Mouse (Mus musculus) left cerebral cortex, postnatal 36 days (tissue): ENCODE results near the gene Sik3. TPM values are rescaled to one million over a fixed set of nuclear protein-coding genes. Genes with fewer than 3 reads are reported as not detected.

Experiments
- DNase-seq, 2 experiments: peaks; one replicate each; pipeline ENCODE4 v3.0.0; 2021 to 2022; ENCODE audit warnings: low spot score in 2 of 2, mixed read lengths in 1 of 2
- intact Hi-C: fragments of 180-260 bp; cut with DNase I; formaldehyde crosslinking; loops from one replicate; pipeline ENCODE4 v1.15.1; 2025
- total RNA-seq, 2 experiments: library from RNA; stranded (reverse); gene quantifications; 2 replicates each; pipeline ENCODE4 v1.2.3; 2021

The Sik3 gene
- total RNA-seq, 2 experiments from 2014 or later: 119 to 130 TPM

GRCm38 (mm10) chr9:46046724-46047517 is 34.3 kb downstream of the Sik3 start:
- DNase-seq: no peak
- intact Hi-C loops: no loop called here

DNA sequence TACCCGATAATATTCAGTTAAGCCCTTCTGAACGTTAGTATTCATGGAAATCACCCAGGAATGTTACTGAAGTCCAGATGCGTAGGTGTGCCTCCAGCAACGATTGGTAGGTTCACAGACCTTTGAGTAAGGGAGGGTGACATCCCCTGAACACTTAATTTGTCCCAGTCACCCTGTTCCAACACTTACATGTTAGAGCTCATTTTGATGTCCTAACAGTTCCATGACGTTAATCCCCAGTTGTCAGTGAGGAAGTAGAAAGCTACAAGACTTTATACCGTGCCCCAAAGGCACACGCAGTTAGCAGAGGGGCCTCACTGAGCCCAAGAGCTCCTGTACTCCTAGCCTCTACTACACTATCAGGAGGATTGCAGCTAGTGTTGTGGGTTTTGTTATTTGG is 36.9 kb downstream of the Sik3 start:
- intact Hi-C loops: no loop called here
- DNase-seq: no peak

DNA sequence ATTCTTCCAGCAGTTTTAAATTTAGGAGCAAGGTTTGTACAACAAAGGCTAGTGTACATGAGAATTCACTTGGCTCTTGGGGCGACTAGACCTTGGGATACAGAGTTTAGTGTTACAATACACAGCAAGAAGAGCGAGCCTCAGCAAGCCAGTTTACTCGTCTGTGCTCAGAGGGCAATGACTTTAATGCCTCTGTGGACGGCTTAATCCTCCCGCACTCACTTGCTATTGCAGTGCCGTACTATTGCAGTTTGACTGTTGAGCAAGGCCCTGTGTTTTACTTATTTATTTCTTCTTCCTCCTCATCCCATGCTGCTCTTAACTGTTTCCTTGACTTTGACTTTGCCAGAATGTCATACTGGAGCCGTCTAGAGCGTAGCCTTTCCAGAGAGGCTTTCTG is 37.6 kb downstream of the Sik3 start:
- intact Hi-C loops: no loop called here
- no peak for DNase-seq

DNA sequence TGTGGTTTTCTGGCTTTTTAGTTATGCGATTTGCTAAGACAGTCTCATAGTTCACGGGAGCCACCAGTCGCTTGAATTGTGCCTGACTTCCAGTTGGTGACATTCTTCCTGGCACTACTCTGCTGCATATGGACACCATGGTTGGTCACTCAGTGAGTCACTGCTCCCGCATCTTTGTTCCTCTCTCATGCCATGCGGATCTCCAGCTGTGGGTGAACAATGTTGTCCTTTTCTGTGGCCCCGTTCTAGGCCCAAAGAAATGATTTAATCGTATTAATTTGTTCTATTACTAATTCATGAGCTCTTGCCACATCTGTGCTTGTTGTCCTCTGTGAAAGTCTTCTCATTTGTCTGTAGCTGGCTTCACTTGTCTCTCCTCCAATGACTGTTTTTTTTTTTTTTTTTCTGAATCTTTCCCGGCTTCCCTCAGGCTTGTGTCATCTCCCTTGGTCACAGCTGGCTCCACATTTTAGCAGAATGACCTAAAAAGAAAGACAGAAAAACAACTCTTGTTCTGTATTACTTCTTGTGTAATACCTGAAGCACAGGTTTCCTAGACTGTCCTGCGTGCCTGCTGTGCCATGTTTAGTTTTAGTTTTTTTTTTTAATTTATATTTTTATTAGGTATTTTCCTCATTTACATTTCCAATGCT is 40.5 kb downstream of the Sik3 start:
- DNase-seq: no peak
- intact Hi-C loops: no loop called here

DNA sequence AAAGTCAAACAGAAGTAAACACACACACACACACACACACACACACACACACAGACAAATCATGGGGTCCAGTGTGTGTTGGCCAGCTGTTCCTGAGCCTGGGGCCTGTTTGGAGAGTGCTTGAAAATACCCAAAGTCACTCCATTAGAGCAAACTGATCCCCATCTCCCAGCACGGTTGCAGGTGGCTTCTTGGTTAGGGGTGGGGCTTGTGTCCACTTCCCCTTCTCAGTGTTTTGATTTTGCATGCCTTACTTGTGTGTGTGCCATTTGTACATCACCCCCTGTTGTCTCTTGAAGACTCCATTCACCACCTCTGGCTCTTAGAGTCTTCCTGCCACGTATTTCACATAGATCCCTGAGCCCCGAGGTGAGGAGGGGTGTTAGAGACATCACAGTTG is 45.4 kb downstream of the Sik3 start:
- no peak for DNase-seq
- intact Hi-C loops: no loop called here

GRCm38 (mm10) chr9:46060249-46060648 is 47.6 kb downstream of the Sik3 start:
- no peak for DNase-seq
- intact Hi-C loops: no loop called here

- peak; percentile 23 to 31 for DNase-seq
- intact Hi-C loops: no loop called here
Observed at GRCm38 (mm10) chr9:46061696-46062425, 49.2 kb downstream of the Sik3 start.

GRCm38 (mm10) chr9:46064331-46064730 is 51.7 kb downstream of the Sik3 start:
- intact Hi-C loops: no loop called here
- no peak for DNase-seq

DNA sequence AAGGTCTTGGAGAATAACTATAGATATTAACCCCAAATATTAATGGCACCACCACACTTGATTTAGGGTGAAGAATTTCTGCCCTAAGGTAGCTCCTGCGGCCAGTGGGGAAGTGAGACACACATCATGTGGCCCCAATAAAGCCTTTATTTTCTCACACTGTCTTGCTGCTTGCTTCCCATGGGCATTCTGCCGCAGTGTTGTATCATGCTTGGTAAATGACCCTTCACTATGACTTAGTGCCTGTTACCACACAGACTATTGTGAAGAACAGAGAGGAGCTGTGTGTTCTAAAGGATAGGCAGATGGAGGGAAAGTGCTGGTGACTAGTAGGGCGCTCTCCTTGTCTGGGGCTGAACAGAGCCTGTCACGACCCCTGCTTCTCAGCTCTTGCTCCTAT is 54.1 kb downstream of the Sik3 start:
- DNase-seq: no peak
- intact Hi-C loops: no loop called here

GRCm38 (mm10) chr9:46067691-46068090 is 55.1 kb downstream of the Sik3 start:
- intact Hi-C loops: no loop called here
- no peak for DNase-seq

DNA sequence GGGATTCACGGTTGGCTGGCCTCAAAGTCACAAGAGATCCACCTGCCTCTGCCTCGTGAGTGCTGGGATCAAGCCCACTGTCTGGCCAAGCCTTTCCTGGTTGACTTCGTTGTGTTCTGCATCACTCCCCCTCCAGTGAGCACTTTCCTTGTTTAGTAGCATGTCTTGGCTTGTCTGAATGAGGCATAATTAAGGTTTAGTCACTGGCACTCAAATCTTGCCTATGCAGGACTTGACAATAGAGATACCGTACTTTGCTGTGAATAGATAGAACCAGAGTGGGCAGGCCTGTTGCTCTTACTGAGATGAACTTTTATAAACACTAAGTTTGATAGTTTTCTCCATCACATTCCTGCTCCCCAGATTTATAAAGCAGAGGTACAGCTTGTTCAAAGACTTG is 56.4 kb downstream of the Sik3 start:
- intact Hi-C loops: no loop called here
- no peak for DNase-seq

GRCm38 (mm10) chr9:46072101-46072835 is 59.6 kb downstream of the Sik3 start:
- no peak for DNase-seq
- intact Hi-C loops: no loop called here

GRCm38 (mm10) chr9:46073443-46073842 is 60.8 kb downstream of the Sik3 start:
- intact Hi-C loops: no loop called here
- no peak for DNase-seq

DNA sequence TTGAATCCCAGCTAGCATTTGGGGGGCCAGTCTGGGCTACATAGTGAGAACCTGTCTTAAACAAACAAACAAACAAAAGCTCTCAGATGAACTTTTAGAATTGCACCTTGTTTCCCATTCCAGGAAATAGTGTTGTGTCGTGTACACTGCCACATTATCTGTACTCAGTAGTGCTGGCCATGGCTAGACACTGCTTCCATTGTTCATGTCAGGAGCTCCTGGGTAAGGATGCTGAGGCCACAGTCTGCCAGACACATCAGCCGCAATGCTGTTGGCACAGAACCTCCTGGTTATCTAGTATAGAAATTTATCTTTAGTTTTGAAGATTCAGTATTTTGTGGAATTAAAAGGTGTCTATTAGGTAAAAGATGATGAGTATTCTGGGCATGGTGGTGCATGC is 63.0 kb downstream of the Sik3 start:
- no peak for DNase-seq
- intact Hi-C loops: no loop called here

DNA sequence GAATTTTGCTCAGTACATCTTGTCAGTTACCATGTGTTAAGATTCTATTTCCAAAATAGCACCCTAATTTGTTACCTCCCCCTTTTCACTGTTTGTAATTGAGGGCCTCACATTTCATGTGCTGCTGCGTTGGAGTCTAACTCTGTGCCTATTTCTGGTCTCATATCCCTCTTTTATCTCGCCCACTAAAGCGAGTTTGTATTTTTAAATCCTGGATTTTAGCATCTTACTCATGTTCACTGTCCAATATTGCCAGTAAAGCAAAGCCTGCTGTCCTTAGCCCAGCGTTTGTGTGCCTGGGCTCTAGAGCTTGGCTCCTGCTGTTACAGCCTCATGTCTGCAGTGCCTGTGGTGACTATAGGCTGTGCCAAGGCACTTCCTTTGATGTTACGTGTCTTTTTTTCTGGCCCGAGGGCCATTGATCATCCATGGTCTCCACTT is 69.8 kb downstream of the Sik3 start:
- intact Hi-C loops: loop anchor here (2.0 to 5.0 kb wide), 2 partner anchors 56 to 70 kb away; partner anchors contain the start of genes Pafah1b2 and Sik3
- DNase-seq: peak; percentile 33 to 41

GRCm38 (mm10) chr9:46083490-46083893 is 70.9 kb downstream of the Sik3 start:
- peak; percentile 16 to 29 for DNase-seq
- intact Hi-C loops: loop anchor here (2.0 to 5.0 kb wide), 2 partner anchors 57 to 71 kb away; partner anchors contain the start of genes Pafah1b2 and Sik3

DNA sequence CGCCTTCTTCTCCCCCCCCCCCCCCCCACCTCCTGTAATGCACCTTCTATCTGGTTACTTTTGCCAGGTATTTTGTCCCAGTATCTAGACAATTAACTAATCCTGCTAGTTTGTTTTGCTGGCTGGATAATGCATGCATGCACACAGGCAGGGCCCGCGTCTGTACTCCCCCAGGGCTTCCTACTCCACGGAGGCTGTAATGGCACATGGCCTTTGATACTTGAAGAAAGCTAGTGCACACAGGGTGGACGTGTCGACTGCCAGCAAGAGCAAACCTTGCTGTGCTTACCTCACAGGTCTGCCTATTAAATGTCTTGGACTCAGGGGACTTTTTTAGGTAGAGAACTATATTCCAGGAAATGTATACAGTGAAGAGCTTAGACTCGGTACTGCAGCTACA is 73.3 kb downstream of the Sik3 start:
- intact Hi-C loops: no loop called here
- DNase-seq: no peak

GRCm38 (mm10) chr9:46086826-46087225 is 74.2 kb downstream of the Sik3 start:
- DNase-seq: no peak
- intact Hi-C loops: no loop called here

DNA sequence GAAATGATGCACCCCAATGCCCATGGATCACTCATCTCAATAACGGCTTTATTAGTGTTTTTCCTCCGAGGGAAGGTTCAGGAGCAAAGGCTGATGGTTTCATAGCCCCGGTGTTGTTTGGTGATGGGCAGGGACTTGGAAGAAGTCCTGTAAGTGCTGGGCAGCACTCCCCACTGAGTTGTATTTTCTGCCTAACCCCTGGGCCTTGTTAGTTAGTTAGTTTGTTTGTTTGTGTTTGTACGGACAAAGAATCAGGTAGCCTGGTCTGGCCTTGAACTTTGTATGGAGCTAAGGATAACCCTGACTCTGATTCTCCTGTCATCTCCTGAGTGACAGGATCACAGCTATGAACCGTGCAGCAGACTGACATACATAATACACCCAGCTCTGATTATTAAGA is 74.8 kb downstream of the Sik3 start:
- no peak for DNase-seq
- intact Hi-C loops: no loop called here

- intact Hi-C loops: no loop called here
- DNase-seq: no peak
Observed at GRCm38 (mm10) chr9:46088722-46089121, 76.1 kb downstream of the Sik3 start.
